Mouse (Mus musculus) MEL (cell line): Measurements from ENCODE around the gene Kansl3. TPM values are rescaled to one million over a fixed set of nuclear protein-coding genes. Genes with fewer than 3 reads are reported as not detected.

ENCODE experiments used
- DNase-seq: peaks from one replicate; pipeline ENCODE4 v3.0.0; 2011; ENCODE audit warnings: low read depth, low spot score
- H3K27ac ChIP-seq: 2 replicates; pipeline ENCODE4 v1.5.1; 2012; ENCODE audit warnings: low read depth, mild to moderate bottlenecking, control low read depth, low read length, moderate library complexity; ENCODE audit not compliant: control insufficient read depth
- H3K27me3 ChIP-seq, 2 experiments: fragments of 150-350 bp in 1 of 2; sonication (generic) in 1 of 2; 2 replicates each; pipeline ENCODE4 v1.6.1; 2012; ENCODE audit warnings: low read length in 2 of 2, mild to moderate bottlenecking in 2 of 2, improper control_type of control experiment in 1 of 2, moderate library complexity in 1 of 2; ENCODE audit not compliant: insufficient read depth in 2 of 2, control insufficient read depth in 1 of 2
- H3K36me3 ChIP-seq, 2 experiments: 2 replicates each; pipeline ENCODE4 v1.6.1; 2012 to 2014; ENCODE audit warnings: low read length in 2 of 2, improper control_type of control experiment in 1 of 2, inconsistent platforms in 1 of 2, mild to moderate bottlenecking in 1 of 2; ENCODE audit not compliant: insufficient read depth in 2 of 2, control insufficient read depth in 1 of 2
- H3K4me1 ChIP-seq, 2 experiments: fragments of 150-350 bp in 1 of 2; sonication (generic) in 1 of 2; 2 replicates each; pipeline ENCODE4 v1.6.1; 2012; ENCODE audit warnings: low read length in 2 of 2, improper control_type of control experiment in 1 of 2, mild to moderate bottlenecking in 1 of 2; ENCODE audit not compliant: insufficient read depth in 2 of 2, control insufficient read depth in 1 of 2
- H3K4me3 ChIP-seq, 2 experiments: fragments of 150-350 bp in 1 of 2; sonication (generic) in 1 of 2; 2 replicates each; pipeline ENCODE4 v1.5.1; 2012; ENCODE audit warnings: low read depth in 2 of 2, low read length in 2 of 2, mild to moderate bottlenecking in 2 of 2, moderate library complexity in 2 of 2, control low read depth in 1 of 2, improper control_type of control experiment in 1 of 2; ENCODE audit not compliant: control insufficient read depth in 1 of 2, insufficient read depth in 1 of 2
- H3K79me2 ChIP-seq: 2 replicates; pipeline ENCODE4 v1.6.1; 2012; ENCODE audit warnings: mild to moderate bottlenecking, low read length, moderate library complexity; ENCODE audit not compliant: control insufficient read depth, poor library complexity, insufficient read depth
- H3K9ac ChIP-seq: 2 replicates; pipeline ENCODE4 v1.6.1; 2012; ENCODE audit warnings: low read depth, mild to moderate bottlenecking, control low read depth, low read length, moderate library complexity; ENCODE audit not compliant: control insufficient read depth, poor library complexity, severe bottlenecking
- H3K9me3 ChIP-seq: fragments of 150-350 bp; sonication (generic); replicated peaks from 2 replicates; pipeline ENCODE4 v1.6.1; 2012; ENCODE audit warnings: mild to moderate bottlenecking, low read length, improper control_type of control experiment, moderate library complexity; ENCODE audit not compliant: insufficient read depth
- CHD2 ChIP-seq: IDR thresholded peaks from 2 replicates; pipeline ENCODE4 v1.6.1; 2011; ENCODE audit warnings: low read length, improper control_type of control experiment
- EP300 ChIP-seq, 2 experiments: IDR thresholded peaks; 2 replicates each; pipeline ENCODE4 v1.6.1; 2011; ENCODE audit warnings: improper control_type of control experiment in 2 of 2, low read length in 2 of 2, low read depth in 1 of 2, mild to moderate bottlenecking in 1 of 2
- GABPA ChIP-seq: IDR thresholded peaks from 2 replicates; pipeline ENCODE4 v1.6.1; 2012; ENCODE audit warnings: low read depth, mild to moderate bottlenecking, inconsistent platforms, low read length, improper control_type of control experiment, moderate library complexity
- GATA1 ChIP-seq: IDR thresholded peaks from 2 replicates; pipeline ENCODE4 v1.6.1; 2011; ENCODE audit warnings: low read depth, low read length, improper control_type of control experiment
- HCFC1 ChIP-seq: IDR thresholded peaks from 2 replicates; pipeline ENCODE4 v1.6.1; 2012; ENCODE audit warnings: low read depth, mild to moderate bottlenecking, inconsistent platforms, low read length, improper control_type of control experiment, moderate library complexity
- JUND ChIP-seq: IDR thresholded peaks from 2 replicates; pipeline ENCODE4 v1.6.1; 2011; ENCODE audit warnings: low read depth, mild to moderate bottlenecking, improper control_type of control experiment, low read length
- KAT2A ChIP-seq: conservative IDR thresholded peaks from 2 replicates; pipeline ENCODE4 v1.6.1; 2012; ENCODE audit warnings: low read depth, low read length, improper control_type of control experiment, inconsistent platforms
- MAFK ChIP-seq: IDR thresholded peaks from 2 replicates; pipeline ENCODE4 v1.6.1; 2011; ENCODE audit warnings: low read depth, mild to moderate bottlenecking, low read length, improper control_type of control experiment, borderline replicate concordance
- MXI1 ChIP-seq: IDR thresholded peaks from 2 replicates; pipeline ENCODE4 v1.6.1; 2011; ENCODE audit warnings: mild to moderate bottlenecking, low read depth, low read length, improper control_type of control experiment
- NELFE ChIP-seq: IDR thresholded peaks from 2 replicates; pipeline ENCODE4 v1.6.1; 2011; ENCODE audit warnings: low read depth, low read length, improper control_type of control experiment
- NRF1 ChIP-seq: IDR thresholded peaks from 2 replicates; pipeline ENCODE4 v1.6.1; 2014; ENCODE audit warnings: low read depth, mild to moderate bottlenecking, inconsistent platforms, low read length, improper control_type of control experiment, moderate library complexity; ENCODE audit not compliant: poor library complexity, insufficient read depth, severe bottlenecking
- POLR2AphosphoS5 ChIP-seq: IDR thresholded peaks from 2 replicates; pipeline ENCODE4 v1.6.1; 2012; ENCODE audit warnings: low read depth, borderline replicate concordance, mild to moderate bottlenecking, inconsistent platforms, low read length, moderate library complexity, mixed read lengths
- RAD21 ChIP-seq: IDR thresholded peaks from 2 replicates; pipeline ENCODE4 v1.6.1; 2011; ENCODE audit warnings: mild to moderate bottlenecking, low read depth, low read length, improper control_type of control experiment
- RCOR1 ChIP-seq: IDR thresholded peaks from 2 replicates; pipeline ENCODE4 v1.6.1; 2012; ENCODE audit warnings: low read depth, mild to moderate bottlenecking, inconsistent platforms, low read length, improper control_type of control experiment
- SIN3A ChIP-seq: IDR thresholded peaks from 2 replicates; pipeline ENCODE4 v1.6.1; 2012; ENCODE audit warnings: low read length, improper control_type of control experiment, inconsistent platforms
- SMC3 ChIP-seq: IDR thresholded peaks from 2 replicates; pipeline ENCODE4 v1.6.1; 2011; ENCODE audit warnings: low read depth, low read length, improper control_type of control experiment
- TAL1 ChIP-seq: IDR thresholded peaks from 2 replicates; pipeline ENCODE4 v1.6.1; 2012; ENCODE audit warnings: mild to moderate bottlenecking, inconsistent platforms, low read length, moderate library complexity, mixed read lengths
- TCF12 ChIP-seq: IDR thresholded peaks from 2 replicates; pipeline ENCODE4 v1.6.1; 2014; ENCODE audit warnings: low read depth, mild to moderate bottlenecking, inconsistent platforms, low read length, improper control_type of control experiment, moderate library complexity
- USF2 ChIP-seq, 2 experiments: IDR thresholded peaks; 2 replicates each; pipeline ENCODE4 v1.6.1; 2011 to 2012; ENCODE audit warnings: improper control_type of control experiment in 2 of 2, low read length in 2 of 2, borderline replicate concordance in 1 of 2, inconsistent platforms in 1 of 2, low read depth in 1 of 2, mild to moderate bottlenecking in 1 of 2; ENCODE audit not compliant: insufficient read depth in 1 of 2
- ZC3H11A ChIP-seq: IDR thresholded peaks from 2 replicates; pipeline ENCODE4 v1.6.1; 2012; ENCODE audit warnings: low read depth, mild to moderate bottlenecking, inconsistent platforms, low read length, improper control_type of control experiment
- ZMIZ1 ChIP-seq: IDR thresholded peaks from 2 replicates; pipeline ENCODE4 v1.6.1; 2012; ENCODE audit warnings: low read depth, mild to moderate bottlenecking, inconsistent platforms, low read length, improper control_type of control experiment, moderate library complexity
- polyA plus RNA-seq, 2 experiments: library from polyadenylated mRNA; stranded (reverse) in 1 of 2; unstranded in 1 of 2; fragments of >175 nt in 1 of 2; fragments of >200 nt in 1 of 2; gene quantifications; 2 replicates each; pipeline versions ENCODE4 v1.2.1 to v1.2.4; 2012; ENCODE audit warnings: low replicate concordance in 2 of 2, low read depth in 1 of 2; ENCODE audit not compliant: insufficient read length in 2 of 2, insufficient read depth in 1 of 2, missing spikeins in 1 of 2
- total RNA-seq: library from RNA; depleted of rRNA; stranded (reverse); fragments of 300-350 nt; gene quantifications from 2 replicates; pipeline ENCODE4 v1.2.3, GENCODE M21; 2012

The Kansl3 gene
- total and polyA plus RNA-seq, 3 experiments: 29.0 to 55.4 (median 45.6) TPM

DNA sequence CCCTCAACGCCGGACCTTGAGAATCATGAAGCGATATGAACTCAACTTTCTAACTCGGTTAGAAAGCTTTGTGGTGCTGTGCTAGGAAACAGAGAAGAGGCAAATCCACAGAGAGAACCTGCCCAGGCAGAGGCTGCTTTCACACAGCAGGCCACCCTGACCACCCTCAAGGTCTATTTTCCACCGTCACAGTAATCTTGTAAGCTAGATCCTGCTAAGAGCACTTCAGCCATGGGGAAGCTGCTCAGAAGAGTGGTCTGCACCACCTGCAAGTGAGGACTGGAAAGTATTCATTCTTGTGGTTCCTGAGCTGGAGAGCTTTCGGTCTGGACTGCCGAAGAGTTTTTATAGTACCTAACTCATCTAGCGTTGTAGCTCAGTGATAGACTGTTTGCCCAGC is 66.7 kb downstream of the Kansl3 start:
- no peak for DNase-seq
- Histone ChIP-seq H3K4me1 (peaks cover 0 to 5% of the 10 kb centered on the region in 2 experiments; a peak in 3 of 4 replicates), H3K27ac (no peak overlapping the region), H3K4me3 (no peak overlapping the region), H3K9me3 (no peaks in the 10 kb centered on the region), H3K27me3 (peaks cover 0 to 1% of the 10 kb centered on the region in 2 experiments; a peak in 2 of 4 replicates), H3K9ac (no peak overlapping the region), H3K36me3 (peaks cover 0 to 5% of the 10 kb centered on the region in 2 experiments; a peak in 2 of 4 replicates), H3K79me2 (no peaks in the 10 kb centered on the region; the same call in 1 of the 2 replicates)
- TF ChIP-seq NELFE (no peak), TAL1 (no peak), MXI1 (no peak), SIN3A (no peak), CHD2 (no peak), USF2 (IDR thresholded peaks at IDR 0.05; ENCODE audit: borderline replicate concordance in 1 of 2, insufficient read depth in 1 of 2, low read depth in 1 of 2, low read length in 2 of 2) (no peak), RCOR1 (no peak), ZMIZ1 (no peak), GABPA (no peak), POLR2AphosphoS5 (no peak), TCF12 (no peak), JUND (no peak), GATA1 (no peak)

GRCm38 (mm10) chr1:36300486-36300885 is 68.5 kb downstream of the Kansl3 start:
- peaks cover 1 to 3% of the 10 kb centered on the region in 2 experiments; a peak in 2 of 4 replicates for H3K27me3 ChIP-seq

More at GRCm38 (mm10) chr1:36300486-36300885, 68.5 kb downstream of the Kansl3 start:
- Histone ChIP-seq H3K4me3 (no peak overlapping the region), H3K9ac (no peak overlapping the region), H3K27ac (no peak overlapping the region), H3K4me1 (no peaks in the 10 kb centered on the region), H3K9me3 (no peaks in the 10 kb centered on the region), H3K79me2 (no peaks in the 10 kb centered on the region), H3K36me3 (no peaks in the 10 kb centered on the region)
- TF ChIP-seq KAT2A (no peak), HCFC1 (no peak), TCF12 (no peak), ZC3H11A (no peak), ZMIZ1 (no peak), RAD21 (no peak), MAFK (no peak), SMC3 (no peak), MXI1 (no peak), USF2 (IDR thresholded peaks at IDR 0.05; ENCODE audit: borderline replicate concordance in 1 of 2, insufficient read depth in 1 of 2, low read depth in 1 of 2, low read length in 2 of 2) (no peak), NRF1 (no peak), EP300 (IDR thresholded peaks at IDR 0.05; ENCODE audit: low read depth in 1 of 2, low read length in 2 of 2) (no peak)
- no peak for DNase-seq
